Mouse (Mus musculus) hematopoietic stem cell, adult 5-6 weeks (primary cell): ENCODE results near the gene Gm17402. TPM values are rescaled to one million over a fixed set of nuclear protein-coding genes. Genes with fewer than 3 reads are reported as not detected.
A peak's percentile ranks its signal among the peaks of the same experiment; 100 is the strongest.

ENCODE experiments used
- ATAC-seq, 2 experiments: fragments of 125-278 bp in 1 of 2; replicated peaks in 1 of 2; 2 replicates each; pipeline ENCODE4 v1.8.0; 2016 to 2017; ENCODE audit warnings: inconsistent platforms in 2 of 2, mild to moderate bottlenecking in 2 of 2, moderate number of reproducible peaks in 2 of 2, low read depth in 1 of 2, moderate TSS enrichment in 1 of 2; ENCODE audit not compliant: low FRiP score in 2 of 2, poor library complexity in 2 of 2, severe bottlenecking in 2 of 2, insufficient read depth in 1 of 2, low TSS enrichment in 1 of 2
- total RNA-seq: library from RNA; stranded (forward); fragments of 172-1452, 232-1000 nt; gene quantifications from 2 replicates; pipeline ENCODE4 v1.2.3, GENCODE M21; 2017

Gm17402 gene
- not detected in 2 replicates for total RNA-seq

DNA sequence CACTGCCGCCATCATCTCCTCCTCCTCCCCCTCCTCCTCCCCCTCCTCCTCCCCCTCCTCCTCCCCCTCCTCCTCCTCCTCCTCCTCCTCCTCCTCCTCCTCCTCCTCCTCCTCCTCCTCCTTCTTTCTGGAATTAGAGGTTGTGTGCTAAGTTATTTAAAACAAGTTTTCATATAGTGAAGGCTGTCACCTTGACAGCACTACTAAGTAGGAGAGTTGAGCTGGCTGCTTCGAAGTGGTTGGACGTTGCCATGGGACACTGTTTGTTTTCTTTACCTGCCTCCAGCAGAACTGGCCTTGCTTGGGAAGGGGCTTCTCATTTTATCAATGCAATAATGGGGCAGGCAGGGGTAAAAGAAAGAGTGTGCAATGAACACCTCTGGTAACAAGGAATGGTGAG lies at the start of gene Gm17402:
Gene Gm17402, minus strand, starts transcription at position 101 of the 400 bp plus-strand sequence.
- ATAC-seq: no peak

GRCm38 (mm10) chr3:67378215-67378614 lies 3.3 kb upstream of the Gm17402 start:
- no peak for ATAC-seq

DNA sequence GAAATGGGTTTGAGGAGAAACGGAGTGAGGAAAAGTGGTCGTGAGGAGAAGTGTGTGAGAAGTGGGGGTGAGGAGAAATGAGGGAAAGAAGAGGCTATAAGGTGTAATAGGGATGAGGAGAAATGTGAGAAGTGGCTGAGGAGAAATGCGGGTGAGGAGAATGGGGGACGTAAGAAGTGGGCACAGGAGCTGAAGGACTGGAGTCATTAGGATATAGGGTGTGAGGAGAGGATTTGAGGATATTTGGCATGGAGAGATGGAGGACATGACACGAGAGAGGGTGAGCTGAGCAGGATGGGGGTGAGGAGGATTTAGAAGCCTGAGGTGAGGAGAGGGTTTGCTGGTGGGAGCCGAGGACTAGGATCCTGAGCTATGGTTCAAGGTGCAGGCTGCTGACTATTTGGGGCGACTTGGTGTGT lies 594 bp downstream of the Gm17402 start:
- no peak; a peak in 1 of 4 replicates for ATAC-seq

DNA sequence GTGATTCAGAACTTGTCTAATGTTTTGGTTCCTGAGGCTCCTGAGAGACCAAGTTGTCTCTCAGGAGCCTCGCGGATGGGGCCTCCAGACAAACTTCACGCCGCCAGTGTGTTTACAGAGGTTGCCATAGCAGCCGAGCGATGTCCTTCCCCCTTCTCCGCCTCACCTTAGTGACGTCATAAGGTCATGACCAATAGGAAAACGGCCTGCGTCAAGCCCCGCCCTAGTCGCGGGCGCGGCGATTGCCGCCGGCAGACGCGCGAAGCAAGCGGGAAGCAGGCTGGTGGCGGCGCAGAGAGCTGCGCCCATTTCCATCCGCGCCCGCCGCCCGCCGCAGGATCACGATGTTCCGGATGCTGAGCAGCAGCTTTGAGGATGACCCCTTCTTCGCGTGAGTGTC lies 1.1 kb downstream of the Gm17402 start, which contains the start of gene Mlf1:
Gene Mlf1, plus strand, starts transcription at position 226 of the 400 bp plus-strand sequence.
- peak; percentile 96 to 99 for ATAC-seq

DNA sequence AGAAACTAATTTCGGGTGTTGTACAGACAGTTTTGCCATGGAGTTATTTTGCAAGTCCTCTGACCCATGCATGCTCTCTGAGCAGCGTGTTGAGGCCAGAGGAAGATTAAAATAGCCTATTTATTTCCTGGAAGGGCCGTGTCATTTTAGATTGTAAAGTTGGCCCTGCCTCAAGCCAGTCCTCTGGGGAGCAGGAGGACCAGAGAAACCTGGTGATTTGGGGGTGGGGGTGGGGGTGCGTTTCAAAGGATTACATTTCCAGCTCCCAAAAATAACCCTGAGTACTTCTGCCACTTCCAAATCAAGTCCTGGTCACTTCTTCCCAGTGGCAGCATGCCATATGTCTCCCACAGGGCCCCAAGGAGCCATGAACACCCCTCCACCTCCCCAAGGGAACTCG lies 2.2 kb downstream of the Gm17402 start:
- no peak for ATAC-seq

GRCm38 (mm10) chr3:67372194-67372593 lies 2.8 kb downstream of the Gm17402 start:
- no peak for ATAC-seq

DNA sequence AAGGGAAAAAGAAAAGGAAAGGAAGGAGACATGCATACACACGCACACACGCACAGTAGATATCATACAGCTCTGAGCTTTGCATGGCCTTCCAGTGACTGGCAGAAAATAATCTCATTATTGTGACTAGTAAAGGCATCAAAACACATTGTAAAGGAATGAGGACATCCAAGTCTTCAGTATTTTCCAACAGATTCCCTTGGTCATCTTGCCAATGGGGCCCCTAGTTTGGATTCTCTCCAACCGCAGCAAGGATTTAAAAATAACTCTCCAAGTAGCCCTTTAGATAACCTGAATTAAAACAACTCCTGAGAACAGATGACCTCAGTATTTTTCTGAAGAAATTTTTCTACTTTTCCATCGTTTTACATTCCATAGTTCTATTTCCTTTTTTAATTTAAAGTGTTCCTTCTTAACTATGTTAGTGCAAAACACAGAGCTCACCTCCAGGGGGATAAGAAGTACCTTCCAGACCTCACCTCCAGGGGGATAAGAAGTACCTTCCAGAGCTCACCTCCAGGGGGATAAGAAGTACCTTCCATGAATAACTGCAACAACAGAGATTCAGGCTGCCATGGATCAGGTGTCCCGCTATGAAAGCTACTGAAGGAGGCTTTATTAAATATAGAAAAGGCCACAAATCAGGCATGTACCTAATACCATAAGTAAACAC lies 5.4 kb downstream of the Gm17402 start:
- no peak for ATAC-seq

GRCm38 (mm10) chr3:67367481-67367880 lies 7.5 kb downstream of the Gm17402 start:
- ATAC-seq: no peak

- no peak for ATAC-seq
These were observed 8.7 kb downstream of the Gm17402 start for GRCm38 (mm10) chr3:67366087-67366892.

DNA sequence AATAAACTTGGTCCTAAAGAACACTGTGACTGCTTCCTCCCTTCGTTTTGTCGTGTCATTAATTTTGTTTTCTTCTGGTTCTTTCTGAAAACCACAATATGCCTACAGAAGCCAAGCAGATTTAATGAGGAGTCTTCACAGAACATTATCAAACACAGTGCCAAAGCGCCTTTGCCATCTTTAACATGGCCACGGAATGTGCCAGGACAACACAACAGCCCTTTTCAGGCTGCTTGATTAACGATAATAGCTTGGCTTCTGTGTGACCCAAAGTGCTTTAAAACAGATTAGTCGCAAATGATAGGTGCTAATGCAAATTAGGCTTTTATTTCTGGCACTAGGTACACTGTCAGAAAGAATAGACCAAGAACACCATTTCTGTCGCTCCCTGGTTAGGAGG lies 16.6 kb downstream of the Gm17402 start:
- ATAC-seq: no peak

DNA sequence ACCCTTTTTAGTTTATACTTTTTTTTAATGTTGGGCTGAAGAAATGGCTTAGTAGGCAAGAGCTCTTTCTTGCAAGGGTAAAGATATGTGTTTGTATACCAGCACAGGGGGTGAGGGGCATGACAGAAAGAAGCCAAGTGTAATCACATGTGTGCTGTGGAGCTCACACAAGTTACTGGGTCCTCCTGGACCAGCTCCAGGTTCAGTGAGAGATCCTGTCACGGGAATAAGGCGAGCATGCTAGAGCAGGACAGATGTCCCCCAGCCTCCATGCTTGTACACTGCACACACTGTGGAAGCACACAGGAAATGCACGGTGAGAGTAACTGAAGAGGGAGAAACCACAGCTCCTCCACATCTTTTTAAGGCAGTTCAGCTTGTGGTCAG lies 22.2 kb downstream of the Gm17402 start:
- no peak for ATAC-seq

- ATAC-seq: peak in 1 of 2 experiments; percentile 66; a peak in 1 of 4 replicates
These were observed 22.7 kb downstream of the Gm17402 start for GRCm38 (mm10) chr3:67352128-67352762.

- ATAC-seq: no peak
These were observed 23.4 kb downstream of the Gm17402 start for GRCm38 (mm10) chr3:67351406-67352127.

DNA sequence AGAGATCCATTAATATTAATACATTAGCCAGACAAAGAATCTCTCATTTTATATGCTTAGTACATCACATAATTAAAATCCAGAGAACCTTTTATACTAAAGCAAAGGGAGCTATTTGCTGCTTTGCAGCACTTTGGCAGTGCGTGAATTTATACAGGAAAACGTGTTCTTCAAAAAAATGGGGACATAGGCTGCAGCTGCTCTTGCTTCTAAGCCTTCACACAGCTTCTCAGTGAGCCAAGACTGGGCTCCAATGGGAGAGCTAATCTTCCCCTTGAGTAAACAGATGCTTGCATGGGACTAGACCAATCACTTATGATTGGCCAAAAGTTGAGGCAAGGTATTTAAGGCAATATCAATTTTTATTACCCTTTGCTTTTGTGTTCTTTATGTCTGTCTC lies 28.3 kb downstream of the Gm17402 start:
- no peak for ATAC-seq

GRCm38 (mm10) chr3:67344599-67344998 lies 30.4 kb downstream of the Gm17402 start:
- peak; percentile 45 to 75; a peak in 3 of 4 replicates for ATAC-seq

GRCm38 (mm10) chr3:67343004-67343662 lies 31.8 kb downstream of the Gm17402 start:
- no peak for ATAC-seq

DNA sequence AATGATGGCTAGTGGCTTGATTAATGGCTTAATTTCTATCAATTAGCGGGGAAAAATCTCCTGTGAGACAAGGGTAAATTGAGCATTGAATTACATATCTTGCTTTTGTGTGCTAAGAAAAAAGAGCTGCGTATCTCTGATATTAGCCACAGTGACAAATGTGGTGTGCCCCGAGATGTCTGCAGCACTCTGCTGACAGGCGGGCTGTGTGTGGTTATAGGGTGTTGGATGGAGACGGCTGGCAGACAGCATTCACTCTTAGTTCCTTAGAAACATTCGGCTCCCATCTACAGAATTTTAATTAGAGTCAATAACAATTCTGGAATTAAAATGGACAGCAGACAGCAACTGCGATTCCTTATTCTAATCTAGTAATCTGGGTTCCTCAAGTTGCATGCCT lies 34.0 kb downstream of the Gm17402 start:
- ATAC-seq: no peak
